Mouse (Mus musculus) lung, embryonic 16.5 days (tissue): ENCODE results near the gene Fgfr2. TPM values are rescaled to one million over a fixed set of nuclear protein-coding genes. Genes with fewer than 3 reads are reported as not detected.

Experiments used
- ATAC-seq: fragments of 200-750 bp; cut with Nextera tagmentation; 2 replicates; pipeline ENCODE4 v1.8.0; 2017; ENCODE audit warnings: low read depth, mild to moderate bottlenecking, moderate library complexity
- H3K27ac ChIP-seq: fragments of 300-500 bp; sonication (generic); 2 replicates; pipeline ENCODE4 v1.5.1; 2014; ENCODE audit warnings: mild to moderate bottlenecking, control low read depth, low read length
- H3K27me3 ChIP-seq: fragments of 300-500 bp; sonication (generic); 2 replicates; pipeline ENCODE4 v1.6.1; 2014; ENCODE audit warnings: low read depth, low read length, mixed read lengths; ENCODE audit not compliant: control insufficient read depth, insufficient read depth
- H3K36me3 ChIP-seq: fragments of 300-500 bp; sonication (generic); 2 replicates; pipeline ENCODE4 v1.6.1; 2014; ENCODE audit warnings: low read length; ENCODE audit not compliant: control insufficient read depth, insufficient read depth
- H3K4me1 ChIP-seq: fragments of 300-500 bp; sonication (generic); replicated peaks from 2 replicates; pipeline ENCODE4 v1.6.1; 2014; ENCODE audit warnings: low read length, mixed read lengths; ENCODE audit not compliant: control insufficient read depth, insufficient read depth
- H3K4me2 ChIP-seq: fragments of 300-500 bp; sonication (generic); 2 replicates; pipeline ENCODE4 v1.6.1; 2014; ENCODE audit warnings: low read depth, low read length, control low read depth
- H3K4me3 ChIP-seq: fragments of 300-500 bp; sonication (generic); 2 replicates; pipeline ENCODE4 v1.5.1; 2014; ENCODE audit warnings: mild to moderate bottlenecking, low read length, control low read depth
- H3K9ac ChIP-seq: fragments of 300-500 bp; sonication (generic); 2 replicates; pipeline ENCODE4 v1.6.1; 2014; ENCODE audit warnings: low read length, control low read depth
- H3K9me3 ChIP-seq: fragments of 300-500 bp; sonication (generic); 2 replicates; pipeline ENCODE4 v1.6.1; 2016; ENCODE audit warnings: low read length; ENCODE audit not compliant: control insufficient read depth
- WGBS: fragments of 180-500 bp; shearing (Covaris S2); extraction: QIAGEN DNeasy Blood & Tissue Kit; methylation state at CpG from one replicate; pipeline ENCODE4 v1.1.7; 2014; 5-methylcytosine and 5-hydroxymethylcytosine counted together
- polyA plus RNA-seq: library from polyadenylated mRNA; unstranded; fragments of >200 nt; fragmentation: Nextera tagmentation; extraction: Ambion mirVana; gene quantifications from 2 replicates; pipeline ENCODE4 v1.2.1, GENCODE M21; 2015

Fgfr2 gene
- polyA plus RNA-seq, 1 experiment from 2014 or later, result 175 TPM

DNA sequence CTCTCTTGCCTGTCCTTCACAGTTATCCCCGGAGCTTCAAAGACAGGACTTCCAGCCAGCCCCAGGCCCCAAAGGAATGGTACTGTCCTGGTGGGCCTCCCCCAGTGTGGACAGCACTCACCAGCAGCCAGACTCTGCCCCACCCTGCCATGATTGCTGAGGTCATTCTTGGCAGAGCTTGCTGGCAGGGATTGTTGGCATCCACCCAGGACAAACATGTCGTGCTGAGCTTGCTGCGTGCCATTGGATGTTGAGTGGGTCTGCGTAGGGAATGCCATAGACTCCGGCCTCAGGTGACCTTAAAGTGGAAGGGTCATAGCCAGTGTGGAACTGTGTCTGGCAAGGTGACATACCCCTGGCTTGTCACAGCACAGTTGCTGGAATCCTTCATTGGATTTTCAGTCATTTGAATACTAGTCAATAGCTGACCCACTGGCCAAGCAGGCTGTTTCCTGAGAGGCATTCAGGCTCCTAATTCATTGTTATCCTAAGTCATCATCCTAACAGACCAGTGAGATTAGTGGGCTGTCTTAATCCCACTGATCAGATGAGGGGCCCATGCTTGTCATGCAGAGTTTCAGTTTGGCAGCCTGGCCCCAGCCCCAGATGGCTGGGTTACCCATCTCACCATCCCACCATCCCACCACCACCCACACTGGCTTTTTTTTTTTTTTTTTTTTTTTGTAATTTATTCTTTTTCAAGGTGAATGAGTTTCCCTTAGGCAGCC is 2145.2 kb downstream of the Fgfr2 start:
- Histone ChIP-seq H3K4me3 (no peak overlapping the region), H3K4me2 (0 out of 2 replicates have a peak overlapping the region, but pooled peaks have one; percentile 12), H3K9ac (0 out of 2 replicates have a peak overlapping the region, but pooled peaks have one; percentile 42), H3K27me3 (no peaks in the 10 kb centered on the region), H3K36me3 (no peaks in the 10 kb centered on the region), H3K9me3 (no peaks in the 10 kb centered on the region), H3K4me1 (peaks cover 43% of the 10 kb centered on the region), H3K27ac (peak overlapping the region; percentile 49)
- 10% methylated on average over 5 of the region's 5 CpGs for WGBS
- peak; percentile 81 for ATAC-seq

DNA sequence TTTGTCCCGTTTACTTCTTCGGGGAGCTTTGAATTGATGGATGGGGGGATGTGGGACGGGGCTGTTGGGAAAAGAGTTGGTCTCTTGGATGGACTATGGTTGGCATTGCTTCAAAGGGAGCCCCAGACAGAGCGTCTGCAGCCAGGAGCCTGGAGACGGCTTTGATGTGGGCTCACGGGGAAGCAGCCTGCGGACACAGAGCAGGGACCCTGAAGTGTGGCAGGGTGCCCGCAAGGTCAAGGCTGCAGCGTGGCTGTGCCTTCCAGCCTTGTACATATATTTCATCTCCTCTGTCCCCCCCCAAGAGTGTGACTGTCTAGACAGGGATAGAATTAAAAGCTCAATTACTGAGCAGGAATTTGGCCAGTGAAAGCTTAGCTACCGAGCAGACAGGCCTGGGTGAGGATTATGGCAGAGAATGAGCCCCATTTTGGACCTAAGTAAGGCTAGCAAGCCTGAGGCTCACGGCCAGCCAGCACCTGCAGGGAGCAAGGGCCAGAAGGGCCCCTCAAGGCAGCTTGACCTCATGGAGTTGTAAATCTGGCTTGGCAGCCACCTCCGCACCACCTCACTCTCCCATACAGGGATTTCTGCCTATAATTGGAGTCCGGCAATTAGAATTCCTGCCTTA is 2146.7 kb downstream of the Fgfr2 start:
- H3K27ac ChIP-seq, result peak overlapping the region; percentile 59
- H3K4me2 ChIP-seq, result no peak overlapping the region
- H3K36me3 ChIP-seq, result no peaks in the 10 kb centered on the region
- peaks cover 32% of the 10 kb centered on the region for H3K4me1 ChIP-seq
- WGBS, result 25% methylated on average over 13 of the region's 13 CpGs
- ATAC-seq, result peak; percentile 41
- no peaks in the 10 kb centered on the region for H3K27me3 ChIP-seq
- H3K9me3 ChIP-seq, result no peaks in the 10 kb centered on the region
- peak overlapping the region; percentile 18; the same call in 1 of the 2 replicates for H3K9ac ChIP-seq
- H3K4me3 ChIP-seq, result no peak overlapping the region

DNA sequence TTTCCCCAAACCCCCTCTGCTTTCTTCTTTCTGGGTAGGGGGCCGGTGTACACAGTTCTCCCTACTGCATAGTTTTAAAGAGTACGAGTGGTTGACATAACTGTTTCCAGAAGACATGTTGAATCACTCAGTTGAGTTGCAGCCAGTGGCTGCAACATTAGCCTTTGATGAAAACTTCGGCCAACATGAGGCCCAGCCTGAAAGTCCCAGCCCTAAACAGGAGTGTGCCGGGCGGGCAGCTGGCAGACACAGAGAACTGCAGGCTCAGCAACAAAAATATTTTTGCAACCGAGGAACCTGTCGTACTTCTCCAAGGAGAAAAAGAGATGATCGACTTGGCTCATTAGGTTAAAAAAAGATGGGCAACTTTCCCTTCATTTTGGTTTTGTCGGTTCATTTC is 2150.4 kb downstream of the Fgfr2 start:
- 84% methylated on average over 9 of the region's 9 CpGs for WGBS
- H3K27ac ChIP-seq, result no peak overlapping the region
- ATAC-seq, result no peak

DNA sequence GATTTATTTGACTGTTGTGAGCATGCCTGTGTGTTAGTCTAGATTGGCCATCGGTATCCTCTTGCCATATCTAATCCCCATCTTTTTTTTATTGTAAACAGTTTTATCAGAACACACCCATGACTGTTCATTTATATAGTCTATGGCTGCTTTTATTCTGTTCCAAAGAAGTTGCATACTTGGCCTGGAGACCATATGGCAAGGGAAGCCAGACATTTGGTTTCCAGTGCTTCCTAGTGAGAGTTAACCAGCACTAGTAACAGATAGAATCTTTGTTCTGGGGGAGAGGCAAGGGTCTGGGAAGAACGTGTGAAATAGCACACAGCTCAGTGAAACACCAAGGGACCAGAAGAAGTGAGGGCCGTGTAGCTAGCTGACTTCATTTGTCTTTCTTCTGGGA is 2153.6 kb downstream of the Fgfr2 start:
- Histone ChIP-seq H3K4me1 (peaks cover 21% of the 10 kb centered on the region), H3K27ac (no peak overlapping the region; the same call in 1 of the 2 replicates)
- WGBS, result 37% methylated on average over 3 of the region's 3 CpGs

More for the DNA sequence above, 2150.4 kb downstream of the Fgfr2 start:
- no peak overlapping the region for H3K4me2 ChIP-seq
- no peaks in the 10 kb centered on the region for H3K36me3 ChIP-seq
- no peak overlapping the region for H3K9ac ChIP-seq
- H3K27me3 ChIP-seq, result no peaks in the 10 kb centered on the region
- no peak overlapping the region for H3K4me3 ChIP-seq
- no peaks in the 10 kb centered on the region for H3K9me3 ChIP-seq
- peaks cover 30% of the 10 kb centered on the region for H3K4me1 ChIP-seq

DNA sequence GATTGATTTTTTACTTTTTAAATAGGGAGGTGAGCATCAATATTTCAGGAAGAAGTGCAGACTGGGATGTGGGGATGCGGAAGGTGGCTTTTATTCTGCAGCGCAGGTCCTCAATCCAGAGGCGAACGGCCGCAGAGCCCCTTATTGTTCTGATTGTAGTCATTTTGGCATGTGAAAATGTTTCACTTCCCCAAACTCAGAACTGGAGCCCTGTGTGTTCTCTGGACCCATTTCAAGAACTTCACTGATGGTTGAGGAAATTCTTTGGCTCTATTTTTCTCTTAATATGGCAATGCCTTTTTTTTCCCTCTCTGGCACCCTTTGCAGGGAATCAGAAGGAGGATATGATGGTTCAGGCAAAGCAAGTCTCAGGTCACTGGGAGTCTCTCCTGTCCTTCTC is 2154.1 kb downstream of the Fgfr2 start:
- no peak overlapping the region for H3K4me3 ChIP-seq
- no peak for ATAC-seq
- H3K4me1 ChIP-seq, result peaks cover 23% of the 10 kb centered on the region
- WGBS, result 72% methylated on average over 5 of the region's 5 CpGs
- no peaks in the 10 kb centered on the region for H3K27me3 ChIP-seq
- peak overlapping the region; percentile 36; the same call in 1 of the 2 replicates for H3K27ac ChIP-seq
- H3K36me3 ChIP-seq, result no peaks in the 10 kb centered on the region
- H3K4me2 ChIP-seq, result no peak overlapping the region
- no peaks in the 10 kb centered on the region for H3K9me3 ChIP-seq
- no peak overlapping the region for H3K9ac ChIP-seq

More for the DNA sequence above, 2153.6 kb downstream of the Fgfr2 start:
- Histone ChIP-seq H3K36me3 (no peaks in the 10 kb centered on the region), H3K9ac (no peak overlapping the region), H3K4me3 (no peak overlapping the region), H3K9me3 (no peaks in the 10 kb centered on the region), H3K4me2 (no peak overlapping the region), H3K27me3 (no peaks in the 10 kb centered on the region)
- peak; percentile 18; the same call in 1 of the 2 replicates for ATAC-seq

DNA sequence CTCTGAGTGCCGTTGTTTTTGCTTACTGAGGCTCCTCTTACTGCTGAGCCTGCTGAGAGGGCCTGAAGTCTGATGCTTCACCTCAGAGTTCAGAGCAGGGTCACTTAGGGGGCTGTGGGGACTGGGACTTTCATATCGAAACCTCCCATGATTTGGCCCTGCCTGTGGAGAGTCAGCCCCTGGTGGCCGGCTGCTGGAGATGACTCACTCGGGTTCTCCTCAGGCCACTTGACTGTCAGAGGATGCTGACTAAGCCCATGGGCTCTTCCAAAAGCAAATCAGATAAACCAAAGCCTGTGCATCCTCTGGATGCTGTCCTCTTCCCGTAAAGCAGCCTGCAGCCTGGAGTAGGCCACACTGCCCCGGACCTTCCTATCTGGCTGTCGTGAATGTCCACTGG is 2154.6 kb downstream of the Fgfr2 start:
- H3K4me1 ChIP-seq, result peaks cover 23% of the 10 kb centered on the region
- no peaks in the 10 kb centered on the region for H3K27me3 ChIP-seq
- H3K27ac ChIP-seq, result peak overlapping the region; percentile 36; the same call in 1 of the 2 replicates
- ATAC-seq, result no peak
- no peaks in the 10 kb centered on the region for H3K9me3 ChIP-seq
- no peak overlapping the region for H3K4me2 ChIP-seq
- H3K4me3 ChIP-seq, result no peak overlapping the region
- WGBS, result 42% methylated on average over 7 of the region's 7 CpGs
- no peak overlapping the region for H3K9ac ChIP-seq
- H3K36me3 ChIP-seq, result no peaks in the 10 kb centered on the region

DNA sequence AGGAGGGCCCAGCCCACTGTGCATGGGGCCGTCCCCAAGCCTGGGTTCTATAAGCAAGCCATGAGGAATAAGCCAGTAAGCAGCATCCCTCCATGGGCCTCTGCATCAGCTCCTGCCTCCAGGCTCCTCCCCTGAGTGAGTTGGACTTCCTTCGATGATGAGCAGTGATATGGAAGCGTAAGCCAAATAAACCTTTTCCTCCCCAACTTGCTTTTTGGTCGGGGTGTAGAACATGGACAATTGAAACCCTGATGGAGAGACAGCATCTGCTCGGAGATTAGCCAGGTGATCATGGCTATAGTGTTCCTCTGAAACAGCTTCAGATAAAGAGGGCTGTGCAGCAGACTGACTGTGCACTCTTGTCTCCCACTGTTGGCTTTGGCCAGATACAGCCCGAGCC is 2155.2 kb downstream of the Fgfr2 start:
- no peaks in the 10 kb centered on the region for H3K27me3 ChIP-seq
- no peak for ATAC-seq
- H3K4me3 ChIP-seq, result no peak overlapping the region
- WGBS, result 75% methylated on average over 6 of the region's 6 CpGs
- H3K4me2 ChIP-seq, result no peak overlapping the region
- H3K27ac ChIP-seq, result no peak overlapping the region
- no peaks in the 10 kb centered on the region for H3K36me3 ChIP-seq
- no peaks in the 10 kb centered on the region for H3K9me3 ChIP-seq
- H3K4me1 ChIP-seq, result peaks cover 23% of the 10 kb centered on the region
- no peak overlapping the region for H3K9ac ChIP-seq

DNA sequence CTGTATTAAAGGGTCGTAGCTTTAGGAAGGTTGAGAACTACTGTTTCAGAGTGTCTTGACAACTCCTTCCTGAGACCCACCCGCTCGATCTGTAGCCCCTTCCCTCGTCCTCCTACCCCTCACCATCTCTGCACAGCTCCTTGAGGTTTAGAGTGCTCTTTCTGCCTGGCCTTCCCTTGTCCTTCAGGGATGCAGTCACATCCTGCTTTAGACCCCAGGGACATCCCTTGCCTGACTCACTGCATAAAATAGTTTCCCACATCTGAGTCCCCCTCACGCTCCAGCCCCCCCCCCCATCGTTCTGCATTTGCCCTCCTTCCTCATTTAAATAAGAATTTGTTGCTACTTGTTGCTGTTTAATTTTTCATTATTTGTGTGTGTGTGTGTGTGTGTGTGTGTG is 2156.3 kb downstream of the Fgfr2 start:
- Histone ChIP-seq H3K27ac (no peak overlapping the region), H3K4me3 (no peak overlapping the region), H3K36me3 (no peaks in the 10 kb centered on the region), H3K4me2 (no peak overlapping the region), H3K9me3 (no peaks in the 10 kb centered on the region), H3K9ac (no peak overlapping the region), H3K27me3 (no peaks in the 10 kb centered on the region), H3K4me1 (peaks cover 23% of the 10 kb centered on the region)
- 78% methylated on average over 6 of the region's 6 CpGs for WGBS
- ATAC-seq, result no peak

DNA sequence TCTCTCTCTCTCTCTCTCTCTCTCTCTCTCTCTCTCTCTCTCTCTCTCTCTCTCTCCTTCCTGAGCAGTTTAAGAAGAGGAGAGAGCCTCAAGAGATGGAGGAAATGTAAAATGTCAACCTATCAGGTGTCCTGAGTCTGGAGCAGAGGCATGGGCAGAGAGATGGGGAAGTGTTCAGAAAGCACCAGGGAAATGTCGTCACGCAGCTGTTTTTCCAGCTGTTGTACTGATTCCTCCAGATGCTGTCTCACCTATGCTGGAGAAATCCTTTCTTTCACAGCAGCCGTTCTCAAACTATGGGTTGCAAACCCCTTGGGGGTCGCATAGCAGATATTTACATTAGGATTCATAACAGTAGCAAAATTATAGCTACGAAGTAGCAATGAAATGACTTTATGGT is 2156.7 kb downstream of the Fgfr2 start:
- Histone ChIP-seq H3K9ac (no peak overlapping the region), H3K4me1 (peaks cover 23% of the 10 kb centered on the region), H3K36me3 (no peaks in the 10 kb centered on the region), H3K4me2 (no peak overlapping the region), H3K4me3 (no peak overlapping the region), H3K9me3 (no peaks in the 10 kb centered on the region), H3K27ac (peak overlapping the region; percentile 21; the same call in 1 of the 2 replicates), H3K27me3 (no peaks in the 10 kb centered on the region)
- 70% methylated on average over 5 of the region's 5 CpGs for WGBS
- no peak for ATAC-seq
